Mouse (Mus musculus) thymus, adult 2 months (tissue): Measurements from ENCODE around the gene Akr1a1.

Experiments
- CTCF ChIP-seq: fragments of 200-500 bp; IDR thresholded peaks from 2 replicates; pipeline ENCODE4 v1.5.1; 2012; ENCODE audit warnings: mild to moderate bottlenecking, control low read depth, low read length, moderate library complexity, borderline replicate concordance; ENCODE audit not compliant: control insufficient read depth, poor library complexity, insufficient read depth; ENCODE audit errors: extremely low read depth
- POLR2A ChIP-seq: fragments of 200-500 bp; IDR thresholded peaks from 2 replicates; pipeline ENCODE4 v1.6.1; 2012; ENCODE audit warnings: mild to moderate bottlenecking, low read length, control low read depth, moderate library complexity; ENCODE audit not compliant: control insufficient read depth, poor library complexity, insufficient read depth; ENCODE audit errors: extremely low read depth

GRCm38 (mm10) chr4:116660829-116661228, 9.3 kb upstream of the Akr1a1 start:
- no peak for TF ChIP-seq CTCF
- TF ChIP-seq POLR2A = no peak
